Mouse (Mus musculus): ENCODE measurements at regions not wholly inside any gene's neighbourhood (a gene's known extent, or its start where the extent isn't known, plus 50 kb on each side); places are given as distances from the start of the nearest gene placed in this dataset.
A peak's percentile ranks its signal among the peaks of the same experiment; 100 is the strongest.

- no peak for DNase-seq (ENCODE audit: low spot score in 2 of 2)
Measured at GRCm38 (mm10) chr12:109662179-109662578, 62.0 kb upstream of the Rtl1 start.

DNA sequence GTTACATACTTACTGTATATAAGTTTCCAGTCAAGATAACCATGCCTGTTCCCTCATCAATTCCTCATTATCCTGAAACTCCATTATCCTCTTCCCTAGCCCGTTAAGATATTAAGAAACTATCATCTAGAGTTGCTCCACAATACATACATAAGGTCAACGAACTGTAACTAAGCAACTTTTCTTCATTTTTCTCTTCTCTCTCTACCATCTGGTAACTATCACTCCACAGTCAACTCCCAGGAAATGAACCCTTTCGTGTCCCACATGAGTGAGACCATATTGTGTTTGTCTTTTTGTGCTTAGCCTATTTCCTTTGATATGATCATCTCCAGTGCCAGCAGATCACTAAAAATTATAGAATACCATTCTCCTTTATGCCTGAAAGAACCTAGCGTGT is 74.6 kb upstream of the Rtl1 start:
- no peak for DNase-seq (ENCODE audit: low spot score in 2 of 2)

GRCm38 (mm10) chr12:109694046-109694445 is 93.9 kb upstream of the Rtl1 start:
- DNase-seq (ENCODE audit: low spot score in 2 of 2), result no peak

- no peak for DNase-seq (ENCODE audit: low spot score in 2 of 2)
Measured at GRCm38 (mm10) chr12:109694801-109695430, 94.8 kb upstream of the Rtl1 start.

- DNase-seq (ENCODE audit: low spot score in 2 of 2), result no peak
Measured at GRCm38 (mm10) chr12:109706820-109707219, 106.7 kb upstream of the Rtl1 start.

DNA sequence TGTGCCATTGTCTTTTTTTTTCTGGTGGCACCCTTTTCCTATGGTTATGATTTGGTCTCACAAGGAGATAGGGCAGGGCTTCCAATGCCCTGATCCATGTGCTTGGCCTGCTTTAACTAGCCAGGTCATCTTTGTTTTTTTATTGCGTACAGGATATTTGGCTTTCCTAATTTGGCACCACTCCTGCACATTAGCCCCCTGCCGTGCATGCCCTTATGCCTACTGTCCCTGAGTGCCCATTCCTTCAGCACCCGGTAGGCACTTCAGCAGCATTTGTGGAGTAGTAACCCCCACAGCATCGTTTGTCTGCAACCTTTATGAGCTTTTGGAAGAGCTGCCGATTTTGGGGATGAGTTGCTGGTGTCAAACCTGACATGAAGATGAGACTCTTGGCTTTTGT is 109.5 kb upstream of the Rtl1 start:
- DNase-seq (ENCODE audit: low spot score in 2 of 2), result no peak

DNA sequence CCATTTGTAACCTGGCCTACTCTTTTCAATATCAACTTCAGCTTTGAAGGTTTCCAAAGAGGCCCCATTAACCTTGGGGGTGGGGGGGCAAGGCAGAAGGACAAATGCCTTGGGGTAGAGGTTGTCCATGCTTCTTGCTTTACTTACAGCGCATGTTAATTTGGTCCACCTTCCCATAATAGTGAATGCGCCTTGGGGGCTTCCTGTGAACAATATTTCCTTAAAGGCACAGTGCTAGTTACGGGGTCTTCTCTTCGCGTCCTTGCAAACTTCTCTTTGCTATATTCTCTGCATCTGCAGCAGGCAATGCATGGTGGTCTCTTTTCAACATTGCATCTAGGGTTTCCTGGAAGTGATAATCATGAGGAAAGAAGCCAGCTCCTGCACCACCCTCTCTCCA is 111.3 kb upstream of the Rtl1 start:
- DNase-seq (ENCODE audit: low spot score in 2 of 2), result no peak

DNA sequence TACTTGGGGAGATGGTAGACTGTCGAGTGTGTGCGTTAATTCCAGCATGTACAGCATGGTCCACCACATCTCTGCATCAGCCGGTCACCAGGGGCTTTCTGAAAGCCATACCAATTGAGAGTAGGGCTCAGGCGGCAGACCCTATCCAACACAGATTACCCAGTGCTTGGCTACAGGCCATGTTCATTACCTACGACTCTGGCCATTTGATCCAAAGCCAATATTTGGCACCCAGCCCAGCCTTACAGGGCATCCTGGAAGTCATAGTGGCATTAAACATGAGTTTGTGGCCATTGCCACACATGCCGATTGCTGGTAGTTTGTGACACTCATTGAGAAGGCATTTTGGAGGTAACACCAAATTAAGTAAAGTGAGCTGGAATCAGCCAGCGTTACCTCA is 111.8 kb upstream of the Rtl1 start:
- no peak for DNase-seq (ENCODE audit: low spot score in 2 of 2)

GRCm38 (mm10) chr12:109712386-109712785 is 112.3 kb upstream of the Rtl1 start:
- DNase-seq (ENCODE audit: low spot score in 2 of 2), result no peak

GRCm38 (mm10) chr12:109713041-109713440 is 112.9 kb upstream of the Rtl1 start:
- DNase-seq (ENCODE audit: low spot score in 2 of 2), result no peak

- DNase-seq (ENCODE audit: low spot score in 2 of 2), result no peak
Measured at GRCm38 (mm10) chr12:109714061-109714460, 113.9 kb upstream of the Rtl1 start.

DNA sequence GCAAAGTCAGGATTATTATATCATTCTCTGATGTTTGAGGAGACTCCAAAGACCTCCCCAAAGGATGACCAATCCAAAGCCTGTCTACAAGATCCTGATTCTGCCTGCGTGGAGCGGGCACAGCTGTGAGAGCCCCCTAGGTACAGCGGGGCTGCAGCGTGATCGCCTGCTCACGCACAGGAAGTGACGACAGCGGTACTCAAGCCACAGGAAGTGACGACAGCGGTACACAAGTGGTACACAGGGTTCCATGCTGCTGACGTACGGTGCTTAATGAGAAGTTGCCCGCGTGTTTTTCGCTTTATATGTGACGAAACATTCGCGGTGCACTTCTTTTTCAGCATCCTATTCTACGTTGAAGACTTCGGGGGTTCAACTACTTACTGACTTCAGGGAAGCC is 116.9 kb upstream of the Rtl1 start:
- DNase-seq (ENCODE audit: low spot score in 2 of 2), result no peak

DNA sequence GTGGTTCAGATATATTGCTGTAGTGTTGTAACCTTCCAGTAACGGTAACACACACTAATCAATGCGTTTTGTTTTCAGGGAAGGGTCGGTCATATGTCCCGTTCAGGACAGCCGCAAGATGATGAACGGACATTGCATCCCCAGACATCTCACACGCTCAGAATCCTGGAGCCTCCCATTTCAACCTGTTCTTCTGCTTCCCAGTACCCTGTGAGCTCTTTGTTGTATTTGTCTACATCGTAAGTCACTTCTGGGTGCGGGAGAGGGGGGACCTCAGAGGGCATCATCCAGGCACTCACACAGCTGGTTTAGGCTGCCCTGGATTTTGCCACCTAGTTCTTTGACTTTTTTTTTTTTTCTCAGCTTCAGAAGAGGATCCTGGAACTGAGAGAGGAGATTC is 117.9 kb upstream of the Rtl1 start:
- no peak for DNase-seq (ENCODE audit: low spot score in 2 of 2)

DNA sequence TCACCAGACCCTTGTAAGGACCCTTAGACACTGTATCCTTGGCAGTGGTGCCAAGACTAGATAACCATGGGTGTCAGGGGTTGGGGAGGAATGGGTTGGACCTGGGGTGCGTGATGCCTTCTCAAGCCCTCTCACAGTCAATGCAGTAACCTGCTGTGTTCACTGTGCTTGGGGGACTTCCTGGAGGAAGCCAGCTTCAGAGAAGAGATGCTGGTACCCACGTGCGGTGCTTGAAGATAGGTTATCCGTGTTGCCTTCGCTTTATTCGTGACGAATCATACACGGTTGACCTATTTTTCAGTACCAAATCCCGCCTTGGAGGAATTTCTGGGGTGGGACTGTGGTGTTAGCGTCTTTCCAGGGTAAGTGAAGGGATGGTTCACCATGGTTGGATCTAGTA is 138.1 kb upstream of the Rtl1 start:
- DNase-seq (ENCODE audit: low spot score in 2 of 2), result no peak

GRCm38 (mm10) chr12:109738911-109739310 is 138.8 kb upstream of the Rtl1 start:
- DNase-seq (ENCODE audit: low spot score in 2 of 2), result no peak

- DNase-seq (ENCODE audit: low spot score in 2 of 2), result no peak
Measured at GRCm38 (mm10) chr12:109742486-109742885, 142.4 kb upstream of the Rtl1 start.

DNA sequence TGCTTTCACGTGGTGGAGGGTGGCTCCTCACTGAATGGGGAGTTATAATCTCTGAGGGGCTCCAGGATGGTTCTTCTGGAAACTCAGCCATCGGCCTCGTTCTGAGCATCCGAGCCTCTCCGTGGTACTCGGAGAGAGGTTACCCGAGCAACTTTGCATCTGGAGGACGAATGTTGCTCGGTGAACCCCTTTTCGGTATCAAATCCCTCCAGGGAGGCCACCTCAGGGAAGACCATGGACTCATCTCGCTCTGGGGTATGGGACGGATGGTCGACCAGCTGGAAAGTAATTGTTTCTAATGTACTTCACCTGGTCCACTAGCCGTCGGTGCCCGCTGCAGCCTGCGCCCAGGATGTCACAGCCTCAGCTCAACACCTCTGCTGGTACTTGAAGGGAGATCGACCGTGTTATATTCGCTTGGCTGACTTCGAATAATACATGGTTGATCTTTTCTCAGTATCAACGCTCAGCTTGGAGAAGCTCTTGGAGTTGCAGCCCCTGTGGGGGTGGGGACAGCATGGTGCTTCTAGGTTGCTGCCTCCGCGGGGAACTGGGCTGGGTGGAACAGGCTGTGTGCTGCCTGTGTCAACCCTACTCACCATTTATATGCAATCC is 143.0 kb upstream of the Rtl1 start:
- no peak for DNase-seq (ENCODE audit: low spot score in 2 of 2)

DNA sequence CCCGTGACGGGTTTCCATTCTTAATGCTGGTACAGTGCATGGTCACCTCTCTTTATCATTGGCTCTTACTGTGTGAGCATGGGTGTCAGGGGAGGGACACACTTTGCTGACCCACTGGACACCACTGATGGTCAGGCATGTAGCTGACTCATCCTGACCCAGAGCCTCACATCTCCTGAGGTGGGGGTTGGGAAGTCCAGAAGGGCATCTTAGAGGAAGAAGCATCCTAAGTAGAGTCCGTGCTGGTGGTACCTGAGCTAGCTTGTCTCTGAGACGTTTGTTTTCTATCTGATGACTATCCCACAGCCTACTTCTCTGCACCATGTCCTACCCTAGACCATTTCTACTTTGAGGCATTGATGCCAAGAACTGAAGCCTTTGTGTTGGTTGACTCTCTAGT is 144.1 kb upstream of the Rtl1 start:
- no peak for DNase-seq (ENCODE audit: low spot score in 2 of 2)

- DNase-seq (ENCODE audit: low spot score in 2 of 2), result no peak
Measured at GRCm38 (mm10) chr12:109745731-109746484, 145.8 kb upstream of the Rtl1 start.

DNA sequence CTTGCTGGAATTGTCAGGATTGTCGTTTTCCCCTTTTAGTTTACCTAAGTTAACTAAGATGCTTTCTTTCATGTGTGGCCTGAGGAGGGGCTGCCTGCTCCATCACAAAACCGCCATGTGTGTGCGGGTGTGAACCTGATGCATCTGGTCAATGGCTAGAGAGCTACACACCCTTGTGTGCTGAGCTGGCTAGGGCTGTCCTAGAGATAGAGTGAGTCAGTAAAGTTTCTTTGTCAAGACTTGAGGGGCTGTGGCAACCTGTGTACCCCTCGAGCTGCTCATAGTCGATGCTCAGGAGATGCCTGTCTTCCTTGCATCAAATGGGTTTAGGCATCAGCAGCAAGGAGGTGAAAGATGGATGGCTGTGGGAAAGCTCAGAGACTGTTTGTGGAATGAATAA is 147.1 kb upstream of the Rtl1 start:
- DNase-seq (ENCODE audit: low spot score in 2 of 2), result no peak

DNA sequence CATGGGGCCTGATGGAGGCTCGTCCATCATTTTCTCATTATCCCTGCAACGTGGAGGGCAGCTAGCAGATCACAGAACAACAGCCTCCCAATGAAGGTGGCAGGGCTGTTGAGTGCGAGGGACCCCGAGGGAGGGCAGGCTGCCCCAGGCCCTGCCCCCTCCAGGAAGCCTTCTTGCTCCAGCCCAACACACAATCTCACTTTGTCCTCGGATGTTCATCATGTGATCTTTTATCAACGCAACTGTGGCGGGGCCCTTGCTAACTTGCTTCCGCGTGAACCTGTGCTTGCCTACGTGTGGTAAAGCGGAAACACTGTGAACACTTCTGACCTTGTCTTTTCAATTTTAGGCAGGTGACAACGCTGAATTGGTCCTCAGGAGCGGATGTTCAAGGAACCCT is 147.6 kb upstream of the Rtl1 start:
- no peak for DNase-seq (ENCODE audit: low spot score in 2 of 2)

DNA sequence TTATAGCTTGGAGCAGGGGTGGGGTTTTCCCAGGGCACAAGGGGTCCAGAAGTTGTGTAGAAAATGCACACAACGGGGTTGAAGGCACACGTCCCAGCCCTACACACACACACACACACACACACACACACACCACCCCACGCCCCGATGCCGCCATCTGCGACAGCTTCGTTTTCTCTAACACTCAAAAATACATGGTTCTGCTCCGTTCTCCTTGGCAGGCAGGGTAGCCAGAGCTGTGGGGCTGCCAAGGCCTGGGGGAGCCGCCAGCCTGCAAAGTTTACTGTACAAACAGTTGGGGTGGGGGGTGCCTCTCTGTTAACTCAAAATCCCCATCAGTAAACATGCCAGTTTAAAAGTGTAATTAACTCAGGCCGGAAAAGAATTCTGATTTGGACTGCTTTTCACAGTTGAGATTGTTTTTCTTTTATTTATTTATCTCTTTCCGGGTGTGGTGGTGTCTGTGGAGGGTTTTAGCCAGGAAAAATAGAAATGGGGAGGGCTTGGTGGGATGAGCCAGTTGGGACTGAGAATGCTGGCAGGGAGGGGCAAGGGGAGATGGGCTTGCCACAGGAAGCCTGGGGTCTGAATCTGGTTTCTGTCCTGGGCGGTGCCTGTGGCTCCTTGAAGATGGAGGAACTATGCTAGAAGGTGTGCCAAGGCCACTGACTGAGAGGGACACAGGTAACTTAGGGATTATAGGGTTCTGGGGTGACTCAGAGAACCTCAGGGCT is 148.4 kb upstream of the Rtl1 start:
- peak; percentile 45 to 50 for DNase-seq (ENCODE audit: low spot score in 2 of 2)

GRCm38 (mm10) chr12:109749256-109749655 is 149.1 kb upstream of the Rtl1 start:
- no peak for DNase-seq (ENCODE audit: low spot score in 2 of 2)
